Mouse (Mus musculus) midbrain, postnatal 0 days (tissue): ENCODE measurements around the gene 4931429L15Rik. TPM values are rescaled to one million over a fixed set of nuclear protein-coding genes. Genes with fewer than 3 reads are reported as not detected.

Source experiments
- ATAC-seq: fragments of 200-750 bp; cut with Nextera tagmentation; 2 replicates; pipeline ENCODE4 v1.8.0; 2017; ENCODE audit warnings: moderate number of reproducible peaks, mild to moderate bottlenecking, moderate TSS enrichment, moderate library complexity; ENCODE audit not compliant: low FRiP score
- DNase-seq: peaks from one replicate; pipeline ENCODE4 v3.0.0-alpha.2; 2015; ENCODE audit warnings: low spot score
- H3K27ac ChIP-seq: fragments of 300-500 bp; sonication (generic); 2 replicates; pipeline ENCODE4 v1.5.1; 2014; ENCODE audit warnings: low read depth, mild to moderate bottlenecking, low read length, mixed read lengths
- H3K27me3 ChIP-seq: fragments of 300-500 bp; sonication (generic); 2 replicates; pipeline ENCODE4 v1.6.1; 2014; ENCODE audit warnings: low read length, control low read depth, mixed read lengths; ENCODE audit not compliant: insufficient read depth
- H3K36me3 ChIP-seq: fragments of 300-500 bp; sonication (generic); 2 replicates; pipeline ENCODE4 v1.6.1; 2014; ENCODE audit warnings: low read length, control low read depth, mixed read lengths; ENCODE audit not compliant: insufficient read depth
- H3K4me1 ChIP-seq: fragments of 300-500 bp; sonication (generic); 2 replicates; pipeline ENCODE4 v1.6.1; 2014; ENCODE audit warnings: mild to moderate bottlenecking, control low read depth, antibody characterized with exemption, low read length, mixed read lengths; ENCODE audit not compliant: insufficient read depth
- H3K4me2 ChIP-seq: fragments of 300-500 bp; sonication (generic); 2 replicates; pipeline ENCODE4 v1.6.1; 2014; ENCODE audit warnings: low read depth, mild to moderate bottlenecking, low read length, mixed read lengths; ENCODE audit not compliant: poor library complexity, severe bottlenecking
- H3K4me3 ChIP-seq: fragments of 300-500 bp; sonication (generic); 2 replicates; pipeline ENCODE4 v1.5.1; 2014; ENCODE audit warnings: low read depth, mild to moderate bottlenecking, low read length, moderate library complexity
- H3K9ac ChIP-seq: fragments of 300-500 bp; sonication (generic); replicated peaks from 2 replicates; pipeline ENCODE4 v1.6.1; 2014; ENCODE audit warnings: mild to moderate bottlenecking, low read length, moderate library complexity, mixed read lengths; ENCODE audit not compliant: poor library complexity, severe bottlenecking
- H3K9me3 ChIP-seq: fragments of 300-500 bp; sonication (generic); 2 replicates; pipeline ENCODE4 v1.6.1; 2016; ENCODE audit warnings: low read length, control low read depth
- CTCF ChIP-seq: IDR thresholded peaks from 2 replicates; pipeline ENCODE4 v1.5.1; 2016; ENCODE audit warnings: antibody characterized with exemption, mild to moderate bottlenecking
- WGBS: fragments of 180-500 bp; shearing (Covaris S2); extraction: QIAGEN DNeasy Blood & Tissue Kit; methylation state at CpG from one replicate; pipeline ENCODE4 v1.1.7; 2014; 5-methylcytosine and 5-hydroxymethylcytosine counted together
- polyA plus RNA-seq: library from polyadenylated mRNA; unstranded; fragments of >200 nt; fragmentation: Nextera tagmentation; extraction: Ambion mirVana; gene quantifications from 2 replicates; pipeline ENCODE4 v1.2.1, GENCODE M21; 2015
- total RNA-seq: library from RNA; depleted of rRNA; stranded (reverse); fragments of >200 nt; gene quantifications from 2 replicates; pipeline ENCODE4 v1.2.3, GENCODE M21; 2014

Gene 4931429L15Rik
- total and polyA plus RNA-seq, 2 experiments from 2014 or later = not detected

- Histone ChIP-seq H3K27ac (peak overlapping the region; percentile 77), H3K27me3 (no peaks in the 10 kb centered on the region), H3K9me3 (no peaks in the 10 kb centered on the region), H3K4me3 (peak overlapping the region; percentile 13), H3K4me1 (peaks cover 6% of the 10 kb centered on the region; the same call in 1 of the 2 replicates), H3K4me2 (peak overlapping the region; percentile 45), H3K9ac (peak overlapping the region; percentile 56), H3K36me3 (no peaks in the 10 kb centered on the region)
- WGBS = 2% methylated on average over 30 of the region's 30 CpGs
- ATAC-seq (peak; percentile 34; the same call in 1 of the 2 replicates), DNase-seq (peak; percentile 82)
- no peak for TF ChIP-seq CTCF
These were observed 8.9 kb upstream of the 4931429L15Rik start for GRCm38 (mm10) chr9:46328572-46329249.

- DNase-seq (peak; percentile 28), ATAC-seq (no peak)
- Histone ChIP-seq H3K4me3 (no peak overlapping the region), H3K4me1 (peaks cover 6% of the 10 kb centered on the region; the same call in 1 of the 2 replicates), H3K27me3 (no peaks in the 10 kb centered on the region), H3K9ac (peak overlapping the region; percentile 56), H3K27ac (peak overlapping the region; percentile 77), H3K36me3 (no peaks in the 10 kb centered on the region), H3K4me2 (no peak overlapping the region), H3K9me3 (no peaks in the 10 kb centered on the region)
- WGBS = 63% methylated on average over 25 of the region's 25 CpGs
- peak; percentile 33 for TF ChIP-seq CTCF
These were observed 8.2 kb upstream of the 4931429L15Rik start for GRCm38 (mm10) chr9:46327706-46328571.

- no peak for ATAC-seq
These were observed 7.1 kb upstream of the 4931429L15Rik start for GRCm38 (mm10) chr9:46326694-46327405.

GRCm38 (mm10) chr9:46320461-46320860 is 675 bp upstream of the 4931429L15Rik start:
- TF ChIP-seq CTCF = no peak

More at GRCm38 (mm10) chr9:46326694-46327405, 7.1 kb upstream of the 4931429L15Rik start:
- no peak overlapping the region for H3K4me3 ChIP-seq
- 91% methylated on average over 11 of the region's 11 CpGs for WGBS
- H3K4me1 ChIP-seq = peaks cover 6% of the 10 kb centered on the region; the same call in 1 of the 2 replicates
- no peaks in the 10 kb centered on the region for H3K9me3 ChIP-seq
- no peaks in the 10 kb centered on the region for H3K27me3 ChIP-seq
- H3K36me3 ChIP-seq = no peaks in the 10 kb centered on the region
- no peak overlapping the region for H3K4me2 ChIP-seq
- no peak overlapping the region for H3K27ac ChIP-seq
- TF ChIP-seq CTCF = peak; percentile 50
- no peak for DNase-seq
- H3K9ac ChIP-seq = no peak overlapping the region

GRCm38 (mm10) chr9:46317957-46318356 is 1.8 kb downstream of the 4931429L15Rik start:
- Histone ChIP-seq H3K4me1 (peaks cover 12% of the 10 kb centered on the region), H3K27ac (no peak overlapping the region), H3K4me3 (no peak overlapping the region), H3K9me3 (no peaks in the 10 kb centered on the region), H3K4me2 (no peak overlapping the region), H3K36me3 (no peaks in the 10 kb centered on the region), H3K27me3 (no peaks in the 10 kb centered on the region), H3K9ac (no peak overlapping the region)
- ATAC-seq (no peak), DNase-seq (no peak)
- 93% methylated on average over 3 of the region's 3 CpGs for WGBS
- peak; percentile 26; the same call in 1 of the 2 replicates for TF ChIP-seq CTCF

More at GRCm38 (mm10) chr9:46320461-46320860, 675 bp upstream of the 4931429L15Rik start:
- DNase-seq (no peak), ATAC-seq (no peak)
- Histone ChIP-seq H3K4me3 (no peak overlapping the region), H3K36me3 (no peaks in the 10 kb centered on the region), H3K27me3 (no peaks in the 10 kb centered on the region), H3K4me1 (peaks cover 11% of the 10 kb centered on the region), H3K4me2 (no peak overlapping the region), H3K27ac (no peak overlapping the region), H3K9ac (no peak overlapping the region), H3K9me3 (no peaks in the 10 kb centered on the region)
- 93% methylated on average over 2 of the region's 2 CpGs for WGBS
